30 mouse cellular contexts compared by ENCODE assay signal in the genomic region with DNA sequence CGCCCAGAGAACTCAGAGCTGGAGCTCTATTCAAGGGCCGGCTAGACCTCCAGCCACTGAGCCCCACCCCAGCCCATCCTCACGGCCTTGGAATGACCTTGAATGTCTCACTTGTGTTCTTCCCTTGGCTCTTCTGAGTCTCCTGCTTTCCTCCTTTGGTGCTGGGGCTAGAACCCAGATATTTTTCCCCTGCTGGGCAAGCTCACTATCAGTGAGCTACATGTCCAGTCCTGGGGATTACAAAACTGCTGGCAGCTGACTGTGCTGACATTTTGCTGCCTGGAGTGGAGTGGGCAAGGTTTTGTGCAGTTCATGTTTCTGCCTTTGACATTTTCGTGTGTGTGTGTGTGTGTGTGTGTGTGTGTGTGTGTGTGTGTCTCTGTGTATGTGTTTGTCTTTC. TPM values are rescaled to one million over a fixed set of nuclear protein-coding genes. Genes with fewer than 3 reads are reported as not detected.
DNase-seq lines count a peak whose midpoint lies in the region; ATAC-seq lines count a peak whose summit lies in the region.
"Had no signal": no experiment of that assay in that cellular context is flagged by ENCODE, and none has a peak within 500 bp of the region (broad histone marks: within the 10 kb centered on the region; RNA-seq: fewer than 3 reads in every experiment).

No protein-coding gene starts in this region.

- H3K4me2 ChIP-seq in hindbrain, embryonic 12.5 days (replicated peaks) = no peak overlapping the region
- H3K4me2 ChIP-seq: embryonic facial prominence, embryonic 15.5 days; forebrain, embryonic 13.5 days; heart, embryonic 12.5 days; intestine, embryonic 15.5 days; limb, embryonic 15.5 days; liver, embryonic 15.5 days; lung, embryonic 14.5 days; midbrain, embryonic 12.5 days; neural tube, embryonic 12.5 days; stomach, embryonic 15.5 days had no signal

- no peaks in the 10 kb centered on the region for H3K9me3 ChIP-seq in hindbrain, embryonic 12.5 days (replicated peaks)
- no peaks in the 10 kb centered on the region for H3K9me3 ChIP-seq in hindbrain, embryonic 10.5 days
- H3K9me3 ChIP-seq: embryonic facial prominence, embryonic 10.5 days; embryonic facial prominence, embryonic 15.5 days; forebrain, embryonic 13.5 days; intestine, embryonic 15.5 days; limb, embryonic 15.5 days; liver, embryonic 15.5 days; midbrain, embryonic 12.5 days; neural tube, embryonic 12.5 days; stomach, embryonic 15.5 days had no signal

- H3K9ac ChIP-seq in hindbrain, embryonic 12.5 days = 0 out of 2 replicates have a peak overlapping the region, but pooled peaks have one; percentile 28
- H3K9ac ChIP-seq: embryonic facial prominence, embryonic 15.5 days; forebrain, embryonic 13.5 days; heart, embryonic 12.5 days; intestine, embryonic 15.5 days; limb, embryonic 15.5 days; liver, embryonic 15.5 days; lung, embryonic 14.5 days; neural tube, embryonic 12.5 days; stomach, embryonic 15.5 days had no signal

- H3K27ac ChIP-seq in hindbrain, embryonic 12.5 days = no peak overlapping the region
- H3K27ac ChIP-seq in hindbrain, embryonic 10.5 days = no peak overlapping the region
- H3K27ac ChIP-seq: embryonic facial prominence, embryonic 10.5 days; embryonic facial prominence, embryonic 15.5 days; forebrain, embryonic 13.5 days; hindbrain, postnatal 0 days; intestine, embryonic 15.5 days; kidney, postnatal 0 days; limb, embryonic 15.5 days; liver, embryonic 15.5 days; midbrain, embryonic 12.5 days; neural tube, embryonic 12.5 days; stomach, embryonic 15.5 days had no signal

- H3K4me3 ChIP-seq in hindbrain, embryonic 12.5 days = no peak overlapping the region
- no peak overlapping the region for H3K4me3 ChIP-seq in hindbrain, embryonic 10.5 days
- H3K4me3 ChIP-seq: embryonic facial prominence, embryonic 10.5 days; embryonic facial prominence, embryonic 15.5 days; forebrain, embryonic 13.5 days; heart, embryonic 12.5 days; intestine, embryonic 15.5 days; limb, embryonic 15.5 days; liver, embryonic 15.5 days; midbrain, embryonic 12.5 days; myocyte; neural tube, embryonic 12.5 days; stomach, embryonic 15.5 days had no signal

- peaks cover 21% of the 10 kb centered on the region for H3K4me1 ChIP-seq in hindbrain, embryonic 12.5 days
- H3K4me1 ChIP-seq in hindbrain, embryonic 10.5 days (replicated peaks) = peaks cover 30% of the 10 kb centered on the region

- DNase-seq in gastrocnemius, adult 18-20 months (ENCODE audit: low spot score) = peak; percentile 42
- no peak for DNase-seq in gastrocnemius, postnatal 36 days
- DNase-seq in hindbrain, embryonic 10.5 days (ENCODE audit: low spot score) = no peak
- DNase-seq in ES-CJ7 (ENCODE audit: low read depth, low spot score) = peak; percentile 42
- peak; percentile 61 for DNase-seq in NIH3T3 (ENCODE audit: low read depth)
- no peak for DNase-seq in frontal cortex, postnatal 36 days (ENCODE audit: low spot score in 2 of 2)
- DNase-seq: B cell, adult 2 months; cerebellum, adult 8-10 months; cerebellum, postnatal 25 days; heart, postnatal 14 days; kidney, adult 8-10 months; kidney, postnatal 4 days; lung, embryonic 14.5 days; right cerebral cortex, postnatal 14 days; thymus, postnatal 14 days had no signal

- WGBS in hindbrain, embryonic 12.5 days = 76% methylated on average over 4 of the region's 4 CpGs
- 79% methylated on average over 4 of the region's 4 CpGs for WGBS in hindbrain, embryonic 10.5 days

- peaks cover 8% of the 10 kb centered on the region for H3K27me3 ChIP-seq in hindbrain, embryonic 12.5 days
- H3K27me3 ChIP-seq in hindbrain, embryonic 10.5 days (ENCODE audit: insufficient read depth, poor library complexity, severe bottlenecking) = peaks cover 60% of the 10 kb centered on the region
- H3K27me3 ChIP-seq: embryonic facial prominence, embryonic 15.5 days; forebrain, embryonic 13.5 days; intestine, embryonic 15.5 days; limb, embryonic 15.5 days; liver, embryonic 15.5 days; neural tube, embryonic 12.5 days; stomach, embryonic 15.5 days had no signal

- no peak for ATAC-seq in hindbrain, embryonic 12.5 days (ENCODE audit: low FRiP score)
- no peak for ATAC-seq in erythroid progenitor cell, adult 5-6 weeks (replicated peaks; ENCODE audit: low FRiP score, poor library complexity, severe bottlenecking)
- ATAC-seq: forebrain, embryonic 13.5 days; hindbrain, postnatal 0 days; intestine, embryonic 15.5 days had no signal

- intact Hi-C loops in gastrocnemius, postnatal 36 days (cut with DNase I) = no loop called here

- H3K36me3 ChIP-seq in hindbrain, embryonic 12.5 days = no peaks in the 10 kb centered on the region
- no peaks in the 10 kb centered on the region for H3K36me3 ChIP-seq in hindbrain, embryonic 10.5 days
- H3K36me3 ChIP-seq: embryonic facial prominence, embryonic 10.5 days; embryonic facial prominence, embryonic 15.5 days; heart, embryonic 12.5 days; intestine, embryonic 15.5 days; limb, embryonic 15.5 days; liver, embryonic 15.5 days; midbrain, embryonic 12.5 days; neural tube, embryonic 12.5 days; stomach, embryonic 15.5 days had no signal

RNA-seq across cellular contexts. Expression of a gene that starts 31.0 kb away (rescaled TPM):
- total RNA-seq in gastrocnemius, adult 18-20 months (2021) = 1 to 10 TPM; 1.6 to 2.5 TPM
- total RNA-seq in gastrocnemius, postnatal 36 days (2021) = 1 to 10 TPM; 1.6 to 3.0 TPM
- polyA plus RNA-seq in hindbrain, embryonic 12.5 days (2016; fragmentation: Nextera tagmentation; extraction: Ambion mirVana) = 13.2 and 15.0 TPM in 2 replicates
- polyA plus RNA-seq in hindbrain, embryonic 10.5 days (2016; fragmentation: Nextera tagmentation; extraction: Ambion mirVana) = 4.4 and 8.2 TPM in 2 replicates
- total RNA-seq in erythroid progenitor cell, adult 5-6 weeks (2015; ENCODE audit: low replicate concordance) = 5.4 and 13.4 TPM in 2 replicates
- 2.7 and 4.4 TPM in 2 replicates for total RNA-seq in erythroid progenitor cell, adult 5-6 weeks (2017; ENCODE audit: low replicate concordance)

Comparison
In these comparisons a context has a peak if more than half of its experiments do, and no peak if none do; other contexts are left out.
1. DNase-seq: peak in gastrocnemius, adult 18-20 months (single experiment), ES-CJ7 (single experiment) and NIH3T3 (single experiment); none in gastrocnemius, postnatal 36 days (0 of 2), hindbrain, embryonic 10.5 days (single experiment) and frontal cortex, postnatal 36 days (0 of 2).